Mouse (Mus musculus): ENCODE data around the gene Gse1.

DNA sequence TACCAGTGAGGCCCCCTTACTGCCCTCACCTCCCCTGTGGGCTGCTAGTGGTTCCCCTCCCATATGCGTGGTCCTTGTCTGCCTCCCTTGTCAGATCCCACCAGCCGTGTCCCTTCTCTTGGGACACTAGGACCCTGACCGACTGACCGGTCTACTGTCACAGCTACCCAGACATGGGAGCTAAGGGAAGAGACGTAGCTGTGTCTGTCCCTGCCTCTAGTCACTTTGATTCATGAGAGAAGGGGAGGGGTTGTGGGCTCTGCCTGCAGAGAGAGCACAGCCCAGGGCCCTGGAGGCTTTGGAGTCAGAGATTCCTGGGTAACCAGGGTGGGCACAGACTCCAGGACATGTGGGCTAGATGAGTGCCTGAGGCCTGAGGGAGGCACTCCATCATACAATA, 68.7 kb downstream of the Gse1 start:
- TF ChIP-seq POLR2AphosphoS5 (IDR thresholded peaks at IDR 0.05; ENCODE audit: borderline replicate concordance, low read depth, low read length) (no peak), MYC (IDR thresholded peaks at IDR 0.05; ENCODE audit: low read depth, low read length) (no peak), CTCF (IDR thresholded peaks at IDR 0.05 in 2 of 3, conservative IDR thresholded peaks at IDR 0.05 in 1 of 3; ENCODE audit: control insufficient read depth in 1 of 3, insufficient read depth in 1 of 3, low read depth in 2 of 3, low read length in 3 of 3, poor library complexity in 1 of 3, severe bottlenecking in 1 of 3) (no peak), MAX (IDR thresholded peaks at IDR 0.05; ENCODE audit: low read length) (no peak), RCOR1 (IDR thresholded peaks at IDR 0.05; ENCODE audit: low read depth, low read length) (no peak), POLR2A (IDR thresholded peaks at IDR 0.05; ENCODE audit: control insufficient read depth in 1 of 2, insufficient read depth in 1 of 2, low read depth in 1 of 2, low read length in 2 of 2, poor library complexity in 1 of 2) (no peak), USF1 (IDR thresholded peaks at IDR 0.05; ENCODE audit: low read depth, low read length) (no peak)

All from MEL (cell line).